Mouse (Mus musculus): ENCODE data around the gene Gm42372.

GRCm38 (mm10) chr7:17025896-17026622 is 43.2 kb downstream of the Gm42372 start:
- TF ChIP-seq POLR2A (IDR thresholded peaks at IDR 0.05; ENCODE audit: low read depth, low read length) (no peak), CTCF (IDR thresholded peaks at IDR 0.05; ENCODE audit: extremely low read depth, insufficient read depth, insufficient read length, insufficient replicate concordance) (no peak)

All from spleen, adult 2 months (tissue).